Mouse (Mus musculus) CH12.LX (cell line): ENCODE data around the gene Maml2. TPM values are rescaled to one million over a fixed set of nuclear protein-coding genes. Genes with fewer than 3 reads are reported as not detected.

ENCODE experiments used
- DNase-seq: peaks from one replicate; pipeline ENCODE4 v3.0.0-alpha.2; 2013; ENCODE audit errors: extremely low read depth
- H3K27ac ChIP-seq: 2 replicates; pipeline ENCODE4 v1.5.1; 2012; ENCODE audit warnings: low read depth, mild to moderate bottlenecking, control low read depth, moderate library complexity; ENCODE audit not compliant: insufficient read depth
- H3K27me3 ChIP-seq: replicated peaks from 2 replicates; pipeline ENCODE3; 2012; ENCODE audit warnings: inconsistent platforms
- H3K36me3 ChIP-seq, 2 experiments: replicated peaks in 1 of 2; 2 replicates each; pipeline versions ENCODE3 to v1.6.1; 2012; ENCODE audit warnings: inconsistent platforms in 1 of 2, low read length in 1 of 2, mild to moderate bottlenecking in 1 of 2, mixed read lengths in 1 of 2, moderate library complexity in 1 of 2; ENCODE audit not compliant: control insufficient read depth in 1 of 2, insufficient read depth in 1 of 2
- H3K4me1 ChIP-seq, 2 experiments: 2 replicates each; pipeline ENCODE4 v1.6.1; 2012; ENCODE audit warnings: inconsistent platforms in 1 of 2, moderate library complexity in 1 of 2; ENCODE audit not compliant: insufficient read depth in 2 of 2, control insufficient read depth in 1 of 2
- H3K4me2 ChIP-seq: 2 replicates; pipeline ENCODE4 v1.6.1; 2012; ENCODE audit warnings: low read depth, mild to moderate bottlenecking, control low read depth; ENCODE audit not compliant: poor library complexity, insufficient read depth, severe bottlenecking
- H3K4me3 ChIP-seq, 3 experiments: fragments of 150-350 bp in 1 of 3; sonication (generic) in 1 of 3; replicated peaks in 1 of 3; 2 replicates each; pipeline versions ENCODE3 to v1.5.1; 2011 to 2012; ENCODE audit warnings: low read depth in 2 of 3, low read length in 2 of 3, mild to moderate bottlenecking in 2 of 3, moderate library complexity in 2 of 3, control low read depth in 1 of 3, improper control_type of control experiment in 1 of 3, inconsistent platforms in 1 of 3, mixed read lengths in 1 of 3; ENCODE audit not compliant: poor library complexity in 1 of 3
- H3K79me2 ChIP-seq: replicated peaks from 2 replicates; pipeline ENCODE4 v1.6.1; 2012; ENCODE audit warnings: mild to moderate bottlenecking, moderate library complexity; ENCODE audit not compliant: control insufficient read depth, poor library complexity, insufficient read depth, severe bottlenecking; ENCODE audit errors: extremely low read depth
- H3K9ac ChIP-seq: 2 replicates; pipeline ENCODE4 v1.6.1; 2012; ENCODE audit warnings: low read depth, mild to moderate bottlenecking, control low read depth, moderate library complexity; ENCODE audit not compliant: insufficient read depth
- H3K9me3 ChIP-seq: replicated peaks from 2 replicates; pipeline ENCODE3; 2012; ENCODE audit warnings: low read length, inconsistent platforms, mixed read lengths
- CHD2 ChIP-seq: IDR thresholded peaks from 2 replicates; pipeline ENCODE4 v1.6.1; 2011; ENCODE audit warnings: low read length, improper control_type of control experiment
- CTCF ChIP-seq, 2 experiments: IDR thresholded peaks in 1 of 2; conservative IDR thresholded peaks in 1 of 2; 2 replicates each; pipeline ENCODE4 v1.5.1; 2011 to 2012; ENCODE audit warnings: low read depth in 2 of 2, low read length in 2 of 2, improper control_type of control experiment in 1 of 2, inconsistent platforms in 1 of 2, mild to moderate bottlenecking in 1 of 2, moderate library complexity in 1 of 2
- ELF1 ChIP-seq: IDR thresholded peaks from 2 replicates; pipeline ENCODE4 v1.6.1; 2014; ENCODE audit warnings: low read depth, mild to moderate bottlenecking, inconsistent platforms, low read length, improper control_type of control experiment
- ETS1 ChIP-seq: conservative IDR thresholded peaks from 2 replicates; pipeline ENCODE4 v1.6.1; 2012; ENCODE audit warnings: low read depth, mild to moderate bottlenecking, inconsistent platforms, low read length, improper control_type of control experiment, moderate library complexity
- GABPA ChIP-seq: IDR thresholded peaks from 2 replicates; pipeline ENCODE4 v1.6.1; 2012; ENCODE audit warnings: low read depth, low read length, improper control_type of control experiment, inconsistent platforms; ENCODE audit not compliant: insufficient replicate concordance
- MAFK ChIP-seq: IDR thresholded peaks from 2 replicates; pipeline ENCODE4 v1.6.1; 2011; ENCODE audit warnings: low read length, improper control_type of control experiment; ENCODE audit not compliant: insufficient replicate concordance
- MEF2A ChIP-seq: IDR thresholded peaks from 2 replicates; pipeline ENCODE4 v1.6.1; 2014; ENCODE audit warnings: low read depth, mild to moderate bottlenecking, inconsistent platforms, low read length, improper control_type of control experiment, borderline replicate concordance
- MXI1 ChIP-seq: IDR thresholded peaks from 2 replicates; pipeline ENCODE4 v1.6.1; 2011; ENCODE audit warnings: mild to moderate bottlenecking, low read depth, low read length, improper control_type of control experiment
- NELFE ChIP-seq: IDR thresholded peaks from 2 replicates; pipeline ENCODE4 v1.6.1; 2011; ENCODE audit warnings: low read depth, low read length, improper control_type of control experiment
- NRF1 ChIP-seq: IDR thresholded peaks from 2 replicates; pipeline ENCODE4 v1.6.1; 2014; ENCODE audit warnings: low read depth, mild to moderate bottlenecking, inconsistent platforms, low read length, improper control_type of control experiment, moderate library complexity
- POLR2AphosphoS2 ChIP-seq: IDR thresholded peaks from 2 replicates; pipeline ENCODE4 v1.6.1; 2011; ENCODE audit warnings: low read depth, low read length, improper control_type of control experiment
- RAD21 ChIP-seq: IDR thresholded peaks from 2 replicates; pipeline ENCODE4 v1.6.1; 2011; ENCODE audit warnings: low read depth, mild to moderate bottlenecking, low read length, improper control_type of control experiment, moderate library complexity
- RCOR1 ChIP-seq: conservative IDR thresholded peaks from 2 replicates; pipeline ENCODE4 v1.6.1; 2012; ENCODE audit warnings: low read depth, mild to moderate bottlenecking, inconsistent platforms, low read length, improper control_type of control experiment
- SMC3 ChIP-seq: IDR thresholded peaks from 2 replicates; pipeline ENCODE4 v1.6.1; 2011; ENCODE audit warnings: low read depth, low read length, improper control_type of control experiment
- TBP ChIP-seq: conservative IDR thresholded peaks from 2 replicates; pipeline ENCODE4 v1.6.1; 2011; ENCODE audit warnings: low read depth, low read length, improper control_type of control experiment
- USF1 ChIP-seq: IDR thresholded peaks from 2 replicates; pipeline ENCODE4 v1.6.1; 2014; ENCODE audit warnings: low read depth, mild to moderate bottlenecking, inconsistent platforms, low read length, improper control_type of control experiment
- ZC3H11A ChIP-seq: IDR thresholded peaks from 2 replicates; pipeline ENCODE4 v1.6.1; 2012; ENCODE audit warnings: low read depth, mild to moderate bottlenecking, inconsistent platforms, low read length, improper control_type of control experiment
- ZKSCAN1 ChIP-seq: IDR thresholded peaks from 2 replicates; pipeline ENCODE4 v1.6.1; 2012; ENCODE audit warnings: low read depth, inconsistent platforms, low read length, improper control_type of control experiment, borderline replicate concordance
- dilution Hi-C: fragments of 300-500 bp; cut with MboI; formaldehyde crosslinking; loops from 2 replicates; pipeline ENCODE4 v1.14.3; 2020; ENCODE audit warnings: low sequenced_read_pairs; ENCODE audit not compliant: extremely low pct_unique_long_range_greater_than_20kb, extremely low pct_ligation_motif_present
- in situ Hi-C: fragments of 300-500 bp; cut with MboI; formaldehyde crosslinking; loops from 3 replicates; pipeline ENCODE4 v1.14.3; 2019; ENCODE audit warnings: low sequenced_read_pairs, low pct_ligation_motif_present, low pct_unique_long_range_greater_than_20kb, mixed read lengths
- polyA plus RNA-seq: library from polyadenylated mRNA; unstranded; fragments of >175 nt; gene quantifications from 2 replicates; pipeline ENCODE4 v1.2.1, GENCODE M21; 2012; ENCODE audit warnings: low read depth; ENCODE audit not compliant: insufficient read length
- total RNA-seq, 2 experiments: library from RNA; depleted of rRNA; stranded (reverse); fragments of 300-350 nt in 1 of 2; fragments of >200 nt in 1 of 2; gene quantifications; 2 replicates each; pipeline ENCODE4 v1.2.3; 2012 to 2014

The Maml2 gene
- total and polyA plus RNA-seq, 3 experiments, result 5.9 to 9.1 (median 5.9) TPM

- in situ Hi-C loops, result no loop called here
- dilution Hi-C loops, result no loop called here
- Histone ChIP-seq H3K9ac (no peak overlapping the region), H3K36me3 (peaks cover 13 to 28% of the 10 kb centered on the region in 2 experiments), H3K4me2 (no peak overlapping the region), H3K4me3 (no peak overlapping the region), H3K4me1 (0 out of 4 replicates have a peak, but pooled peaks cover 0 to 1% of the 10 kb centered on the region in 2 experiments), H3K27me3 (no peaks in the 10 kb centered on the region), H3K27ac (no peak overlapping the region), H3K79me2 (no peaks in the 10 kb centered on the region), H3K9me3 (no peaks in the 10 kb centered on the region)
- no peak for DNase-seq
- no peak for TF ChIP-seq TBP
- TF ChIP-seq CHD2, result no peak
- no peak for TF ChIP-seq POLR2AphosphoS2
- TF ChIP-seq NELFE, result no peak
- TF ChIP-seq RCOR1, result no peak
- peak; percentile 55 for TF ChIP-seq SMC3
- TF ChIP-seq ZKSCAN1, result no peak
- TF ChIP-seq ZC3H11A, result no peak
- no peak for TF ChIP-seq USF1
- TF ChIP-seq GABPA, result no peak
- TF ChIP-seq RAD21, result peak; percentile 51
- TF ChIP-seq ELF1, result no peak
- TF ChIP-seq NRF1, result no peak
- TF ChIP-seq CTCF (conservative IDR thresholded peaks at IDR 0.05 in 1 of 2, IDR thresholded peaks at IDR 0.05 in 1 of 2; ENCODE audit: low read depth in 2 of 2, low read length in 2 of 2), result peak in 1 of 2 experiments; percentile 40; a peak in 2 of 4 replicates
- TF ChIP-seq MAFK, result no peak
- no peak for TF ChIP-seq MEF2A
- no peak for TF ChIP-seq MXI1
Measured at GRCm38 (mm10) chr9:13621941-13622340, 324.2 kb downstream of the Maml2 start.

DNA sequence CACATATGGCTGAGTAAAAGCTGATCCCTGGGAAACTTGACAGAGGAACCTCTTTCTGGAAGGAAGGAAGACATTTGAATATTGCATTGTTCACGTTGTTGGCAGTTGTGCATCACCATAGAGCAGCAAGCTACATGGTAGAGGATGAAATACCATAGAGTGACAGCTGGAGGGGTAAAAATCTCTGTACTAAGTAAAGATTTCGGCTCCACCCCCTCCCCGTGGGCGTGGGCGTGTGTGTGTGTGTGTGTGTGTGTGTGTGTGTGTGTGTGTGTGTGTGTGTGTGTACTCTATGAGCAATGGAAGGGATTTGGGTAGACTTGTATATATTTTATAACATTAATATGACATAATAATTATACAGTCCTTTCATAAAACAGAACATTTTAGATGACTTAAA lies 324.7 kb downstream of the Maml2 start:
- Histone ChIP-seq H3K36me3 (peaks cover 13 to 25% of the 10 kb centered on the region in 2 experiments), H3K9me3 (no peaks in the 10 kb centered on the region), H3K4me3 (no peak overlapping the region), H3K27me3 (no peaks in the 10 kb centered on the region), H3K79me2 (no peaks in the 10 kb centered on the region), H3K4me2 (no peak overlapping the region), H3K9ac (no peak overlapping the region)
- no peak for DNase-seq
- dilution Hi-C loops, result no loop called here
- in situ Hi-C loops, result no loop called here
- TF ChIP-seq ETS1, result no peak
- TF ChIP-seq, all 38 proteins: peak for 0
- Histone ChIP-seq H3K4me1 (no peaks in the 10 kb centered on the region), H3K27ac (no peak overlapping the region)
